Mouse (Mus musculus) cortical plate, adult 2 months (tissue): Measurements from ENCODE around the gene Grtp1. TPM values are rescaled to one million over a fixed set of nuclear protein-coding genes. Genes with fewer than 3 reads are reported as not detected.

ENCODE experiments used
- H3K27ac ChIP-seq: fragments of 200-500 bp; 2 replicates; pipeline ENCODE4 v1.5.1; 2012; ENCODE audit warnings: low read length, control low read depth, inconsistent platforms; ENCODE audit not compliant: insufficient read depth
- H3K4me1 ChIP-seq: fragments of 200-500 bp; 2 replicates; pipeline ENCODE4 v1.6.1; 2011; ENCODE audit warnings: low read length; ENCODE audit not compliant: control insufficient read depth, insufficient read depth
- H3K4me3 ChIP-seq: fragments of 200-500 bp; 2 replicates; pipeline ENCODE4 v1.5.1; 2011; ENCODE audit warnings: mild to moderate bottlenecking, low read length, control low read depth; ENCODE audit not compliant: insufficient read depth
- CTCF ChIP-seq: fragments of 200-500 bp; IDR thresholded peaks from 2 replicates; pipeline ENCODE4 v1.5.1; 2011; ENCODE audit warnings: mild to moderate bottlenecking, control low read depth, low read length; ENCODE audit not compliant: insufficient read depth; ENCODE audit errors: extremely low read depth
- POLR2A ChIP-seq: fragments of 200-500 bp; IDR thresholded peaks from 2 replicates; pipeline ENCODE4 v1.6.1; 2011; ENCODE audit warnings: mild to moderate bottlenecking, low read length, control low read depth; ENCODE audit not compliant: insufficient read depth; ENCODE audit errors: extremely low read depth
- polyA plus RNA-seq: library from polyadenylated mRNA; depleted of rRNA; stranded (reverse); fragments of >200 nt; gene quantifications from 2 replicates; pipeline ENCODE4 v1.2.3, GENCODE M21; 2012; rRNA removed

The Grtp1 gene
- polyA plus RNA-seq, result 6.5 and 6.7 TPM in 2 replicates

DNA sequence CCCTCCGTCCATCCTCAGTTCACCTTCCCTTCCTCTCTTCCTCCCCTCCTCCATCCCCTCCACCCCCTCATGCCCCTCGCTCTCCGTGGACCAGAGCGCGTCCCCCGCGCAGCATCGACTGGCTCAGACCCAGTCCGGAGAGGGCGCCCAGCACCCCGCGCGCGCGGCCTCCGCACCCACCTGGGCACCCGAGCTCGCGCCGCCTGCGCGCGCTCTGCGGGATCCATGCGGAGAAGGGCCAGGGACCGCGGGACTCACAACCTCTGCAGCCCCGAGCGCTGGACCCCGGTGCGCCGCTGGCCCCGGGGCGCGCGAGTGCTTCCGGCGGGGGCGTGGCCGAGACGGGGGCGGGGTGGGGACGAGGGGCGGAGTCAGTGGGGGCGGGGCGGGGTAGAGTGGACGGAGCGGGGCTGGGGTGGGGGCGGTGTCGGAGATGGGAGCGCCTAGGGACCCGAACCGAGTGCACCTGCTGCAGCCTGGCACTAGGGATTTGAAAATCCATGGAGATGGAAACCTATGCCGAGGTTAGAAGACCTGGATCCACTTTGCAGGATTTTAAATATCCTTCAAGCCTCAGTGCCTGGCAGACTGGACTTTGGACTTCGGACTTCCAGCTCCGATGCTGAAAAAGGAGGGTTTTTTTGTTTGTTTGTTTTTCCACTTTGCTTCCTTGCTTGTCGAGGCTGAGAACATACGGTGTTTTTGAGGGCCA is at the start of gene Grtp1:
Grtp1 (minus strand) TSS at position 320 of the 712 bp plus-strand sequence.
- peaks cover 1% of the 10 kb centered on the region; the same call in 1 of the 2 replicates for H3K4me1 ChIP-seq
- no peak for TF ChIP-seq POLR2A
- TF ChIP-seq CTCF, result no peak
- peak within 1 kb of the TSS; percentile 62 for H3K4me3 ChIP-seq
- no peak within 1 kb of the TSS for H3K27ac ChIP-seq

DNA sequence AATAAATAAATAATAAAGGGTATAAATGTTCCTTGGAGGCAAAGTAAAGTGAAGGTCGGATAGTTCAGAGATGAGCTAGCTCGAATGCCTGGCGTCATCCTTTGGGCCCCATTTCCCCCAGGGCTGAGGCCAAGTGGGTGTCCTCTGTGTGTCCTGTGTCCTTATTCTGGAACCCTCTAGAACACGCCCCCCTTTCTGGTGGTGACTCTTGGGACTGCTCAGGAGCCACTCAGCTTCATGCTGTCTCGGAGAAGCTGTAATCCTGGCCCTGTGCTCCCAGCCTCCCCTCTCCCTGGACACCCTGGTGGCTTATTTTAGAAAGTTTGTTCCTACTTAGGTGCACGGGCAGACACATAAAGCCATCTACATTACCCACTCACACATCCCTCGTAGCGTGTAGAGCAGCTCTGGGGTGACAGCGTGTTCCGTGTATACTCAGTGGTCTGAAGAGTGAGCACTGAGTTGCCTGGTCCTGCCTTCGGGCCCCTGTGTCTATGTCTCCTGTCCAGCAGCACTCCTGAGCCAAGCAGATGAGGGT is 44.0 kb upstream of the Grtp1 start:
- Histone ChIP-seq H3K4me3 (no peak overlapping the region), H3K27ac (no peak overlapping the region), H3K4me1 (no peaks in the 10 kb centered on the region)
- TF ChIP-seq CTCF (no peak), POLR2A (no peak)

DNA sequence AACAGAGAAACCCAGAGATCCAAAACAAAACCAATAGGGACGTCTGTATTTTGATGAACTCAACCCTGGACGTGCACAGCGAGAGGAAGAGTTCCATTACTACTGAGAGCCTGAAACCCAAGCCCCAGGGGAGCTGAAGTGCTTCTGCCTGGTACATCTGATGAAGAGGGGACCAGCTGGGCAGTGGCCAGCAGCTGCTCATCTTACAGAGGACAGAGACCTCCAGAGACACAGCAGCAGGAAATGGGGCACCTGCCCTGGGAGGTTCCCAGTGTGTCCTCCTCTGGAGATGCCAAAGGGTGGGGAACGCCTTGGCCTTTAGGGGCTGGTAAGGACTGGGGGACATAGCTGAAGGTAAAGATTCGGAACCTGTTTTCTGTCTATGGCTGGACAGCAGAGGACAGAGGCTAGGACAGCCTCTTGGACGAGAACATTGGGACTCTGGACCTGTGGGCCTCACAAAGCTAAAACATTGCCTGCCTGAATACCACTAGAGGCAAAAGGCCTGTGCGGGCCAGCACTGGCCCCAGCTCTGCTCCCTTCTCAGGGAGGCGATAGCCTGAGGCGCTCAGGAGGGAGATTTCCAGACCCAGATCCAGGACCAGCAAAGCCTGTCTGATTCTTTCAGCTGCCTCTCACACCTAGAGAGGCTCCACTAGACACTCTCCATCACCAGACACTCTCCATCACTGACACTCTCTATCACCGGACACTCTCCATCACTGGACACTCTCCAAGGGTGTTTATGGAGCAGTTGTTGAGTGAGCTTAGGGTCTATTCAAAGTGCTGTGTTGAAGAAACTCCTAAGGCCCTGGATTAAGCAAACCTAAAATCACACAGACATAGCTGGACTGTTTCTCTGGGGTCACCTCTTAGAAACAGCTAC is 42.8 kb upstream of the Grtp1 start:
- no peaks in the 10 kb centered on the region for H3K4me1 ChIP-seq
- no peak overlapping the region for H3K27ac ChIP-seq
- TF ChIP-seq CTCF (no peak), POLR2A (no peak)
- no peak overlapping the region for H3K4me3 ChIP-seq

DNA sequence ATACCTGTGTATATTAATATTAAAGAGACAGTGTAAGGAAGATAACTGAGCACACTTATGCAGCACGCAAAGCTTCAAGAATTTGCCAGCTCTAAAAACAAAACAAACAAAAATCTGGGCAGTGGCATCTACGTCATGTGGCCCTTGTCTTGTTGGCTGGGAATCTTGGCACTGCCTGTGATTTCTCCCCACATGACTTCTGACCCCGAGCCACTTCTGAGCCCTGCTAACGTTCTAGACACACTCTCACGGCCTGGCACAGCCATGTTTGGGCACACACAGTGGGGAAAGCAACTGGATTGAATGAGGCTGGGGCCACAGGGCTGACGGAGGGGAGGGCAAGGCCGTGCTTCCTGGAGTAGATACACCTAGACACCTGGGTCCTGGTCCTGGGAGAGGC is 40.3 kb upstream of the Grtp1 start:
- no peaks in the 10 kb centered on the region for H3K4me1 ChIP-seq
- H3K4me3 ChIP-seq, result no peak overlapping the region
- H3K27ac ChIP-seq, result no peak overlapping the region
- TF ChIP-seq CTCF, result no peak
- TF ChIP-seq POLR2A, result no peak

DNA sequence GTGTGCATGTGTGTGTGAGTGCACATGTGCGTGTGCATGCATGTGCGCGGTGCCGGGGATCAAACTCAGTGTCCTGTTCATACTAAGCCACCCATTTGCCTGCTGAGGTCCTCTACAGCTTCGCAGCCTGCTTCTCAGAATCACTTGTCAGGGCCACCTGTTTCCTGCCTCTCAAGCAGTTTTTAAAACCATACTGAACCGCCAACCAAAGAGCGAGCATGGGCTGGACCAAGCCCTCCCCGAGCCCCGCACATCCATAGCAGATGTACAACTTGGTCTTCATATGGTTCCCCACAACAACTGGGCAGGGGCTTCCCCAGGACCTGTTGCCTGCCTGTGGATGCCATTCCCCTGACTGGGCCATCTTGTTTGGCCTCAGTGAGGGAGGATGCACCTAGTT is 39.6 kb upstream of the Grtp1 start:
- H3K4me3 ChIP-seq, result no peak overlapping the region
- H3K27ac ChIP-seq, result no peak overlapping the region
- H3K4me1 ChIP-seq, result no peaks in the 10 kb centered on the region
- TF ChIP-seq CTCF, result no peak
- TF ChIP-seq POLR2A, result no peak

DNA sequence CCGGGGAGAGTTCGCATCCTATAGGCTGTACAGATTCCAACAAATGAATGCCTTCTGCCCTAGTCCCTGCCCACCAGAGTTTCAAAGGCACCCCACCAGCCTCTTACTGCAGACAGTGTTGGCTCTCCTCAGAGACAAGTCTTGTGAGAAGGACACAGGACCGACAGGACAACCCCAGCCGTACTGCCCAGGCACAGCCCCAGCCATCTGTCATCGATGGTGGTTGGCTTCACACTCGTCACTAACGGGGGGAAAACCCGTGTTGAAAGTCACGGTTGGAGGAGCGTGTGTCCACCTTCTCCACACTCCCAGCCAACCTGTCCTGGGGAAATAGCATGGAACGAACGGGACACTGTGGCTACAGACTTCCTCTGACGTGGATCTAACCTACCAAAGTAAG is 34.4 kb upstream of the Grtp1 start:
- TF ChIP-seq POLR2A, result no peak
- TF ChIP-seq CTCF, result no peak
- Histone ChIP-seq H3K4me1 (no peaks in the 10 kb centered on the region), H3K4me3 (no peak overlapping the region), H3K27ac (no peak overlapping the region)

DNA sequence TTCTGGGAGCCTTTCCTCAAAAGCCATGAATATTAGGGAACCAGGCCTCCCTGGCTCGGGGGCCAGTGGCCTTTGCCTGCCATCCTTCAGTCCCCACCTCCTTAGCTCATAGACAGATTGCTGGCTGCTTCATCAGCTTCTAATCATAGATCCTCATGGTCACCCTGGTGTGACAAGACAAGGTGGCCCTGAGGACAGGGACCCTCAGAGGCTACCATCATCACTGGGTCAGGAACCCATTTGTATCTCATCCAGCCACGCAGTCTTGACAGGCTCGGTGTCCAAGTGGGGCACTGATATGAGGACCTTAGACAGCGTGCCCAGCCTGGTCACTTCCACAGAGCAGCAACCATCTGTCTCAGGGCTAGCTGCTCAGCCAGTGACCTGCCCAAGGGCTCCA is 30.1 kb upstream of the Grtp1 start:
- Histone ChIP-seq H3K4me1 (no peaks in the 10 kb centered on the region), H3K4me3 (no peak overlapping the region), H3K27ac (no peak overlapping the region)
- TF ChIP-seq CTCF (no peak), POLR2A (no peak)

DNA sequence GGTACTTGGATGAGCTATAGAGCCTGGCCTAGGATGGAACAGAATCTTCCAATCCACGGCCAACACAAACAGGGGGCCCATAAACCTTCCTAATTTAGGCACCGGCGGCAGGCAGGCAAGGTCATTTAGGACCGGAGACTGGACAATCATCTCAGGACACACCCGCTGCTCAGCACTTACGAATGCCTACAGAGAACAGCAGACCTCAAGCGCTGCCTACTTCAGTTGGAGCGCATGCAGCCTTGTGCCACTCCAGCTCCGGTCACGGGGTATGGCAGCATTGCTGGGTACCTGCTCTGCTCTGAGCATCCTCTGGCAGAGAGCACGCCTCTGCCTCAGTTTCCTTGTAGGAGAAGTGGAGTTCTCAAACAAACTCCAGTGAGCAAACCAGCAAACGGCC is 29.4 kb upstream of the Grtp1 start:
- H3K4me3 ChIP-seq, result no peak overlapping the region
- no peak for TF ChIP-seq POLR2A
- no peak for TF ChIP-seq CTCF
- no peaks in the 10 kb centered on the region for H3K4me1 ChIP-seq
- H3K27ac ChIP-seq, result no peak overlapping the region

DNA sequence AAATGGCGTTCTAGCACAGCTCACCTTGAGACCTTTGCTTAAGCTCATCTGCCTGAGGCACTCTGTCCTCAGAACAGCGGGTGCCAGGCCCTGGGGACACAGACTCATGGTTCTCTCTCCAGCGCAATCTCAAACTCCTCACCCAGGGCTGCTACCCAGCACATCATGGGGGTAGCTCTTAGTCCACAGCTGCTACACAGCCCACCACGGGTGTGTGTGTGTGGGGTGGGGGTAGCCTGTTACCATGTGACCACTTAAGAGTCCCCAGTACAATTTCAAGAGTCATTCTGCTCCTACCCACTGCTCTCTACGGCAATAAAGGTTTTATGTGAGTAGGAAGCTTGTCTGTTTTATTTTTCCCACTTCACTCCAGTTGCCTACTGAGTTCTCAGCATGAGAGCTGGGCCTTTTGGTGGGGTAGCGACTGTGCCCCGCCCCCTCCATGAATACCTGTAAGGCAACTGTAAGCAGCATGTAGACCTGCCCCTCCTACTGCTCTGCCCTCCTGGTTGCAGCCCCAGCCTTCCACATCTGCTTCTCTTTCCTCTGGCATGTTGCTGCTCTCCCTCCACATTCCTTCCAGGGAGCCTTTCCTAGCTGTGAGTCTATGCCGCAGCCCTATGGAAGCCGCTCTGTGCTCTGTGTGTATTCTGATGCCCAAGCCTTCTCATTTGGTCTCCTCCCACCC is 28.6 kb upstream of the Grtp1 start:
- no peak for TF ChIP-seq POLR2A
- TF ChIP-seq CTCF, result no peak
- H3K27ac ChIP-seq, result no peak overlapping the region
- no peaks in the 10 kb centered on the region for H3K4me1 ChIP-seq
- H3K4me3 ChIP-seq, result no peak overlapping the region
